In the genomic region with DNA sequence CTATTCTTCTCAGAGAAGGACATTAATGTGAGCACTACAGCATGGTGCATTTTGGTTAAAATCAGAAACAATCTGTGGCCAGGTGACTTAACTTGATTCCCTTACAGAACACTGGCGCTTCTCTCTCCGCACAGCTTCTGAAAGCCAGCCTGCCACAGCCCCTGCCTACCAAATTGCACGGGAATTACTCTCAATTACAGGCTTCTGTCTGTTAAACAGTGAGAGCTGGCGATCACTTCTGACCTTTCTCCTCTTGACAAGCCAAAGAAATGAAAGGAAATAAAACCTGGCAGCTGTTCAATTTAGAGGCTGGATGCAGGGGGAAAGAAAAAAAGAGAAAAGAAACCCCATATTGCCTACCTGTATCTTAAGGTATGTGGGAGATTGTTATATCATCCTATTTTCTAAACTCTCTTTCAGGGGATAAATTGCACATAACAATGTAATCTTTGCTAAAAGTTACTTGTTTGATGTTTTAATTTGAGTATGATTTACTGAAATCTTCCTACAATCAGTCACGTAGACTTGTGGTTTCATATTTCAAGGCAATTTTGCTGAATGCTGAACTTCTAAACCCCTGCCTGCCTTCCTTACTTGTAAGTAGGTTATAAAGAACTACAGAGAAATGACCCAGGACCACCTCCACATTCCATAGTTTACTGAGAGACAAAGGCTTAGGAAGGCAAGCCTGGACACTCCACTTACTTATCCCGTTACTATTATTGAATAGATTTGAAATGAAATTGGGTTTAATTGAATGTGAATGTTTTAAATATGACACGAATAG, we compare ENCODE assay signal across 10 mouse cellular contexts.
DNase-seq lines count a peak whose midpoint lies in the region; ATAC-seq lines count a peak whose summit lies in the region.
"Had no signal": no experiment of that assay in that cellular context is flagged by ENCODE, and none has a peak within 500 bp of the region (broad histone marks: within the 10 kb centered on the region; RNA-seq: fewer than 3 reads in every experiment).

No protein-coding gene starts in this region.

- no peak overlapping the region for H3K9ac ChIP-seq in hindbrain, embryonic 11.5 days (ENCODE audit: low read depth, low read length)
- H3K9ac ChIP-seq in hindbrain, embryonic 16.5 days (ENCODE audit: low read depth, low read length) = no peak overlapping the region
- no peak overlapping the region for H3K9ac ChIP-seq in neural tube, embryonic 12.5 days
- H3K9ac ChIP-seq in embryonic facial prominence, embryonic 12.5 days = no peak overlapping the region

- ATAC-seq in hindbrain, embryonic 11.5 days (ENCODE audit: low FRiP score) = no peak
- ATAC-seq in hindbrain, embryonic 16.5 days = no peak
- peak; percentile 37; the same call in 1 of the 2 replicates for ATAC-seq in neural tube, embryonic 12.5 days (ENCODE audit: low FRiP score, low read depth)
- 0 out of 2 replicates have a peak, but pooled peaks have one; percentile 28 for ATAC-seq in embryonic facial prominence, embryonic 12.5 days (ENCODE audit: insufficient number of reproducible peaks, insufficient read depth, low FRiP score, low TSS enrichment)
- ATAC-seq: intestine, embryonic 16.5 days had no signal

- H3K27ac ChIP-seq in hindbrain, embryonic 11.5 days (ENCODE audit: low read depth, low read length) = no peak overlapping the region
- H3K27ac ChIP-seq in hindbrain, embryonic 16.5 days (ENCODE audit: low read depth, low read length) = no peak overlapping the region
- no peak overlapping the region for H3K27ac ChIP-seq in neural tube, embryonic 12.5 days
- peak overlapping the region; percentile 18; the same call in 1 of the 2 replicates for H3K27ac ChIP-seq in embryonic facial prominence, embryonic 12.5 days

- no peaks in the 10 kb centered on the region for H3K27me3 ChIP-seq in hindbrain, embryonic 11.5 days (ENCODE audit: control insufficient read depth, insufficient read depth, low read length)
- no peaks in the 10 kb centered on the region for H3K27me3 ChIP-seq in hindbrain, embryonic 16.5 days (replicated peaks; ENCODE audit: control insufficient read depth, insufficient read depth, low read length)
- no peaks in the 10 kb centered on the region; the same call in 1 of the 2 replicates for H3K27me3 ChIP-seq in neural tube, embryonic 12.5 days (replicated peaks)
- H3K27me3 ChIP-seq in embryonic facial prominence, embryonic 12.5 days = no peaks in the 10 kb centered on the region

- no peaks in the 10 kb centered on the region for H3K9me3 ChIP-seq in hindbrain, embryonic 11.5 days (ENCODE audit: control insufficient read depth, low read length)
- no peaks in the 10 kb centered on the region for H3K9me3 ChIP-seq in hindbrain, embryonic 16.5 days (ENCODE audit: control insufficient read depth, low read length)
- no peaks in the 10 kb centered on the region for H3K9me3 ChIP-seq in neural tube, embryonic 12.5 days
- no peaks in the 10 kb centered on the region for H3K9me3 ChIP-seq in embryonic facial prominence, embryonic 12.5 days

- H3K4me1 ChIP-seq in hindbrain, embryonic 11.5 days (replicated peaks; ENCODE audit: control insufficient read depth, insufficient read depth, low read length) = no peaks in the 10 kb centered on the region
- no peaks in the 10 kb centered on the region for H3K4me1 ChIP-seq in hindbrain, embryonic 16.5 days (ENCODE audit: control insufficient read depth, insufficient read depth, low read depth, low read length)
- no peaks in the 10 kb centered on the region for H3K4me1 ChIP-seq in neural tube, embryonic 12.5 days
- H3K4me1 ChIP-seq in embryonic facial prominence, embryonic 12.5 days = peaks cover 5% of the 10 kb centered on the region; the same call in 1 of the 2 replicates

- peak; percentile 28 for DNase-seq in hindbrain, embryonic 11.5 days (ENCODE audit: low spot score)
- no peak for DNase-seq in neural tube, embryonic 10.5 days (ENCODE audit: extremely low spot score, low spot score)
- peak; percentile 27 for DNase-seq in retina, embryonic 14.5 days (ENCODE audit: low spot score)
- no peak for DNase-seq in left cerebral cortex, postnatal 4 days
- DNase-seq in layer of hippocampus, adult 11-12 months (ENCODE audit: low spot score) = no peak
- DNase-seq: spleen, adult 18-20 months had no signal

- 39% methylated on average over 7 of the region's 7 CpGs for WGBS in hindbrain, embryonic 11.5 days
- WGBS in hindbrain, embryonic 16.5 days = 28% methylated on average over 7 of the region's 7 CpGs
- WGBS in neural tube, embryonic 12.5 days = 23% methylated on average over 7 of the region's 7 CpGs
- WGBS in embryonic facial prominence, embryonic 12.5 days = 8% methylated on average over 7 of the region's 7 CpGs

- no peak overlapping the region for H3K4me3 ChIP-seq in hindbrain, embryonic 11.5 days (ENCODE audit: low read depth, low read length)
- no peak overlapping the region for H3K4me3 ChIP-seq in hindbrain, embryonic 16.5 days (ENCODE audit: low read length)
- no peak overlapping the region for H3K4me3 ChIP-seq in neural tube, embryonic 12.5 days
- H3K4me3 ChIP-seq in embryonic facial prominence, embryonic 12.5 days = no peak overlapping the region

- intact Hi-C loops in left cerebral cortex, postnatal 4 days (cut with DNase I) = no loop called here

- H3K36me3 ChIP-seq in hindbrain, embryonic 11.5 days (ENCODE audit: control insufficient read depth, insufficient read depth, low read length) = no peaks in the 10 kb centered on the region
- H3K36me3 ChIP-seq in hindbrain, embryonic 16.5 days (ENCODE audit: control insufficient read depth, insufficient read depth, low read length) = no peaks in the 10 kb centered on the region
- no peaks in the 10 kb centered on the region for H3K36me3 ChIP-seq in neural tube, embryonic 12.5 days
- H3K36me3 ChIP-seq in embryonic facial prominence, embryonic 12.5 days = no peaks in the 10 kb centered on the region

- no peak overlapping the region for H3K4me2 ChIP-seq in hindbrain, embryonic 11.5 days (replicated peaks; ENCODE audit: low read depth, low read length)
- H3K4me2 ChIP-seq in hindbrain, embryonic 16.5 days (ENCODE audit: low read length) = no peak overlapping the region
- H3K4me2 ChIP-seq in neural tube, embryonic 12.5 days (replicated peaks) = no peak overlapping the region
- H3K4me2 ChIP-seq in embryonic facial prominence, embryonic 12.5 days (replicated peaks) = no peak overlapping the region

Comparison
In these comparisons a context has a peak if more than half of its experiments do, and no peak if none do; other contexts are left out.
1. ATAC-seq: peak in neural tube, embryonic 12.5 days (single experiment) and embryonic facial prominence, embryonic 12.5 days (single experiment); none in hindbrain, embryonic 11.5 days (single experiment) and hindbrain, embryonic 16.5 days (single experiment).
2. DNase-seq: peak in hindbrain, embryonic 11.5 days (single experiment) and retina, embryonic 14.5 days (single experiment); none in neural tube, embryonic 10.5 days (single experiment), left cerebral cortex, postnatal 4 days (single experiment) and layer of hippocampus, adult 11-12 months (single experiment).